Mouse (Mus musculus) layer of hippocampus, adult 6 months (tissue): ENCODE measurements around the gene Gm10518. TPM values are rescaled to one million over a fixed set of nuclear protein-coding genes. Genes with fewer than 3 reads are reported as not detected.

ENCODE experiments used
- long read RNA-seq, 2 experiments: library from polyadenylated mRNA; unstranded; transcript quantifications; one replicate each; pipeline ENCODE4 v2.0.0; 2019 to 2020
- polyA plus RNA-seq: library from polyadenylated mRNA; unstranded; fragments of <200 nt; fragmentation: Nextera tagmentation; gene quantifications from 2 replicates; pipeline ENCODE4 v1.2.3, GENCODE M21; 2021

Gene Gm10518
- 0.25 and 0.30 TPM in 2 replicates for polyA plus RNA-seq
- long read RNA-seq, experiment 1, result 0 reads
- long read RNA-seq, experiment 2, result 0 reads

GRCm38 (mm10) chr1:179802610-179803512 lies at the start of gene Gm10518:
Gene Gm10518 (plus strand): TSS chr1:179803376.

GRCm38 (mm10) chr1:179803513-179804139 lies 450 bp downstream of the Gm10518 start, which contains the start of gene Ahctf1:
Gene Ahctf1 (minus strand): TSS chr1:179803680.

Other genes starting within 250 kb of the Gm10518 start
- 119 and 121 TPM in 2 replicates for gene Sccpdh, start 135.2 kb upstream of the Gm10518 start, polyA plus RNA-seq
- gene Kif28, start 58.1 kb upstream of the Gm10518 start, polyA plus RNA-seq, result 0.04 and 0.06 TPM in 2 replicates
- 6.0 and 7.1 TPM in 2 replicates for gene Ahctf1, start 304 bp downstream of the Gm10518 start, polyA plus RNA-seq
- 24.3 and 35.3 TPM in 2 replicates for gene Cdc42bpa, start 157.1 kb downstream of the Gm10518 start, polyA plus RNA-seq